Mouse (Mus musculus) lung, adult 2 months (tissue): ENCODE results near the gene Lin7c. TPM values are rescaled to one million over a fixed set of nuclear protein-coding genes. Genes with fewer than 3 reads are reported as not detected.

Source experiments
- DNase-seq: peaks from one replicate; pipeline ENCODE4 v3.0.0; 2022
- H3K4me1 ChIP-seq: fragments of 200-500 bp; 2 replicates; pipeline ENCODE4 v1.6.1; 2011; ENCODE audit warnings: low read length; ENCODE audit not compliant: control insufficient read depth, insufficient read depth
- H3K4me3 ChIP-seq: fragments of 200-500 bp; replicated peaks from 2 replicates; pipeline ENCODE3; 2011; ENCODE audit warnings: low read depth, mild to moderate bottlenecking, control low read depth, low read length; ENCODE audit errors: extremely low read depth
- CTCF ChIP-seq: fragments of 200-500 bp; IDR thresholded peaks from 2 replicates; pipeline ENCODE4 v1.5.1; 2011; ENCODE audit warnings: mild to moderate bottlenecking, low read length, control low read depth; ENCODE audit not compliant: insufficient read depth
- POLR2A ChIP-seq: fragments of 200-500 bp; IDR thresholded peaks from 2 replicates; pipeline ENCODE4 v1.6.1; 2011; ENCODE audit warnings: low read depth, mild to moderate bottlenecking, control low read depth, low read length, borderline replicate concordance; ENCODE audit errors: extremely low read depth
- WGBS: fragments of 180-500 bp; shearing (Covaris S2); methylation state at CpG from one replicate; pipeline ENCODE4 v1.1.7; 2018; 5-methylcytosine and 5-hydroxymethylcytosine counted together
- polyA plus RNA-seq: library from polyadenylated mRNA; depleted of rRNA; stranded (reverse); fragments of >200 nt; gene quantifications from 2 replicates; pipeline ENCODE4 v1.2.3, GENCODE M21; 2012; rRNA removed

Gene Lin7c
- polyA plus RNA-seq, 1 experiment, result 12.5 TPM

DNA sequence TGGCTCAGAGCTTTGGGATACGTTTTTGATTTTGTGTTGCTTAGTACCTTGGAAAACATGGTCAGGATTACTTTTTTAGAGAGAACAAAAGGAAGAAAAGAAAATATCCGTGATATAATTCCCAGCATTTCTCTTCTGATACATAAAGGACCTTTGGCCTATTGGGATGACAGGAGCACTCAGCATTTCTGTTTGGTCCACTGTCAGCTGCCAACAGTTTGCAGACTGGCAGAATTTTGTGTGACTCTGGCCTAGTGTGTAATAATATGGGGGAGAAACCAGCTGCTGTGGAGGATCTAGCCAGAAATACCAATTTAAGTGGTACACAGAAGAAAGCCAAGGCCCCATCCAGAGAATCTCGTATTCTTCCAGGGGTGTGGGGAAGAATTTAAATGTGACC lies 59.7 kb downstream of the Lin7c start:
- no peak overlapping the region for H3K4me3 ChIP-seq
- WGBS, result 65% methylated on average over 3 of the region's 3 CpGs
- no peaks in the 10 kb centered on the region for H3K4me1 ChIP-seq
- DNase-seq, result no peak
- TF ChIP-seq CTCF, result no peak
- no peak for TF ChIP-seq POLR2A

Other genes starting within 250 kb of the Lin7c start
- 4.7 and 4.8 TPM in 2 replicates for gene Bdnf, start 216.2 kb upstream of the Lin7c start, polyA plus RNA-seq
- 5.1 and 6.6 TPM in 2 replicates for gene Lgr4, start 26.8 kb downstream of the Lin7c start, polyA plus RNA-seq
- 3.9 and 4.0 TPM in 2 replicates for gene Ccdc34, start 127.0 kb downstream of the Lin7c start, polyA plus RNA-seq